Mouse (Mus musculus) myocyte (in vitro differentiated cells): ENCODE measurements at regions not wholly inside any gene's neighbourhood (a gene's known extent, or its start where the extent isn't known, plus 50 kb on each side); places are given as distances from the start of the nearest gene placed in this dataset.

Source experiments
- H3K27me3 ChIP-seq: one replicate; pipeline ENCODE4 v1.6.1; 2011; ENCODE audit not compliant: control insufficient read depth, insufficient read depth, insufficient read length
- H3K36me3 ChIP-seq: one replicate; pipeline ENCODE4 v1.6.1; 2011; ENCODE audit not compliant: control insufficient read depth, insufficient read depth
- H3K4me2 ChIP-seq: one replicate; pipeline ENCODE4 v1.6.1; 2011; ENCODE audit warnings: low read depth, control low read depth
- H3K4me3 ChIP-seq: one replicate; pipeline ENCODE4 v1.5.1; 2011; ENCODE audit warnings: mild to moderate bottlenecking, control low read depth, moderate library complexity
- H3K79me2 ChIP-seq: one replicate; pipeline ENCODE4 v1.6.1; 2011; ENCODE audit not compliant: control insufficient read depth, insufficient read depth
- H3ac ChIP-seq: one replicate; pipeline ENCODE4 v1.6.1; 2011; ENCODE audit not compliant: control insufficient read depth, insufficient read length
- CEBPB ChIP-seq: IDR thresholded peaks from 2 replicates; pipeline ENCODE4 v1.6.1; 2011; ENCODE audit warnings: mild to moderate bottlenecking, moderate library complexity; ENCODE audit not compliant: poor library complexity, insufficient read depth, severe bottlenecking
- E2F4 ChIP-seq: IDR thresholded peaks from one replicate; pipeline ENCODE4 v1.6.1; 2011; ENCODE audit warnings: mild to moderate bottlenecking, control low read depth, moderate library complexity; ENCODE audit not compliant: insufficient read depth
- MAX ChIP-seq: IDR thresholded peaks from one replicate; pipeline ENCODE4 v1.6.1; 2011; ENCODE audit warnings: low read depth, mild to moderate bottlenecking, control low read depth
- MYOD1 ChIP-seq, 3 experiments: IDR thresholded peaks; one replicate each; pipeline ENCODE4 v1.6.1; 2011; ENCODE audit warnings: control low read depth in 2 of 3, low read depth in 2 of 3, mild to moderate bottlenecking in 2 of 3, moderate library complexity in 1 of 3; ENCODE audit not compliant: insufficient read length in 2 of 3, control insufficient read depth in 1 of 3
- MYOG ChIP-seq, 3 experiments: IDR thresholded peaks; one replicate each; pipeline ENCODE4 v1.6.1; 2011; ENCODE audit warnings: control low read depth in 2 of 3, low read depth in 2 of 3, mild to moderate bottlenecking in 2 of 3; ENCODE audit not compliant: insufficient read length in 2 of 3, control insufficient read depth in 1 of 3, insufficient read depth in 1 of 3
- POLR2A ChIP-seq: IDR thresholded peaks from one replicate; pipeline ENCODE4 v1.6.1; 2011; ENCODE audit warnings: low read depth, mild to moderate bottlenecking, control low read depth, moderate library complexity; ENCODE audit not compliant: insufficient read length
- POLR2AphosphoS2 ChIP-seq: IDR thresholded peaks from one replicate; pipeline ENCODE4 v1.6.1; 2011; ENCODE audit warnings: low read depth, control low read depth; ENCODE audit not compliant: insufficient read length
- REST ChIP-seq: IDR thresholded peaks from one replicate; pipeline ENCODE4 v1.6.1; 2011; ENCODE audit warnings: mild to moderate bottlenecking, control low read depth, moderate library complexity; ENCODE audit not compliant: insufficient read depth, insufficient read length
- SRF ChIP-seq: IDR thresholded peaks from one replicate; pipeline ENCODE4 v1.6.1; 2011; ENCODE audit warnings: low read depth; ENCODE audit not compliant: control insufficient read depth, insufficient read length
- TCF12 ChIP-seq: IDR thresholded peaks from one replicate; pipeline ENCODE4 v1.6.1; 2011; ENCODE audit warnings: mild to moderate bottlenecking, control low read depth; ENCODE audit not compliant: poor library complexity, insufficient read depth, severe bottlenecking
- TCF3 ChIP-seq: IDR thresholded peaks from one replicate; pipeline ENCODE4 v1.6.1; 2011; ENCODE audit warnings: low read depth, control low read depth; ENCODE audit not compliant: insufficient read length
- USF1 ChIP-seq: IDR thresholded peaks from one replicate; pipeline ENCODE4 v1.6.1; 2011; ENCODE audit warnings: low read depth, mild to moderate bottlenecking, control low read depth, moderate library complexity

DNA sequence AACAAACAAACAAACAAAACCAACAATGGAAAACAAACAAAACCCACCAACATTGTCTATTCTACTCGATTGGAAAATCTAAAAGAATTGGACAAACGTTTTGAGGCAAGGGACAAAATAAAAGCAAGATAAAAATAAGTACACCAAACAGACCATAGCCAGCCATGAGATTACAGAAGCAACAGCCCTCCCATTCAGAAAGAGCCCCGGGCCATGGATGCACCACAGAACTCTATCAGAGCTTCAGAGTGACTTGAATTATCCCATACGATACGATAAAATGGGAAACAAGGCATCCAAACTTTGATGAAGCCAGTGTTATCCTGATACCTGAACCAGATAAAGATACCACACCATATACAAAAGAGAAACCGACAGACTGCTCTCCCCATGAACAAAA is 68.7 kb downstream of the Npepl1 start:
- H3K4me2 ChIP-seq: no peak overlapping the region
- no peaks in the 10 kb centered on the region for H3K36me3 ChIP-seq
- H3K79me2 ChIP-seq: no peaks in the 10 kb centered on the region
- peaks cover 11% of the 10 kb centered on the region for H3K27me3 ChIP-seq
- H3ac ChIP-seq: no peak overlapping the region
- H3K4me3 ChIP-seq: no peak overlapping the region
- TF ChIP-seq MAX: no peak
- TF ChIP-seq MYOD1 (IDR thresholded peaks at IDR 0.05; ENCODE audit: control insufficient read depth in 1 of 3, insufficient read length in 2 of 3, low read depth in 2 of 3): no peak
- no peak for TF ChIP-seq TCF3
- no peak for TF ChIP-seq POLR2A
- no peak for TF ChIP-seq MYOG (IDR thresholded peaks at IDR 0.05; ENCODE audit: control insufficient read depth in 1 of 3, insufficient read depth in 1 of 3, insufficient read length in 2 of 3, low read depth in 2 of 3)
- TF ChIP-seq E2F4: no peak
- TF ChIP-seq SRF: no peak
- TF ChIP-seq USF1: no peak
- TF ChIP-seq POLR2AphosphoS2: no peak
- TF ChIP-seq TCF12: no peak
- no peak for TF ChIP-seq REST

DNA sequence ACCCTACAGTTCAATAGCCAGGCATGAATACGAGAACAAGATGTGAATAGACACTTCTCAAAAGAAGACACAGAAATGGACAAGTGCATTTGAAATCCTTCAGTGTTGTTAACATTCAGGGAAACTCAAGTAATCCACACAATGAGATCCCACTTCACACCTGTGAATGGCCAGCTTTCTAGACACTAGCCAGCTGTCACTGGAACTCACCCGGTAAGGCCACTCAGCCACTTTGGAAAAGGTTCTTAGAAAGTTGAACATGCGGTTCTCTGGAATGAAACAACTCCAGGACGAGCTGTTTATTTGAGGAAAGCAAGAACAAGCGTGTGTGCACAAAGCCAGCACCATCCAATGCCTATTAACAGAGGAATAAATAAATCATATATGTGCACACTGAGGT is 74.6 kb downstream of the Npepl1 start:
- H3ac ChIP-seq: no peak overlapping the region
- H3K79me2 ChIP-seq: no peaks in the 10 kb centered on the region
- TF ChIP-seq MYOD1 (IDR thresholded peaks at IDR 0.05; ENCODE audit: control insufficient read depth in 1 of 3, insufficient read length in 2 of 3, low read depth in 2 of 3) (peak in 2 of 3 experiments; percentile 21 to 63), TCF3 (no peak), MYOG (IDR thresholded peaks at IDR 0.05; ENCODE audit: control insufficient read depth in 1 of 3, insufficient read depth in 1 of 3, insufficient read length in 2 of 3, low read depth in 2 of 3) (peak in 1 of 3 experiments; percentile 27)
- H3K27me3 ChIP-seq: peaks cover 11% of the 10 kb centered on the region
- no peak overlapping the region for H3K4me3 ChIP-seq
- no peak overlapping the region for H3K4me2 ChIP-seq
- H3K36me3 ChIP-seq: no peaks in the 10 kb centered on the region

DNA sequence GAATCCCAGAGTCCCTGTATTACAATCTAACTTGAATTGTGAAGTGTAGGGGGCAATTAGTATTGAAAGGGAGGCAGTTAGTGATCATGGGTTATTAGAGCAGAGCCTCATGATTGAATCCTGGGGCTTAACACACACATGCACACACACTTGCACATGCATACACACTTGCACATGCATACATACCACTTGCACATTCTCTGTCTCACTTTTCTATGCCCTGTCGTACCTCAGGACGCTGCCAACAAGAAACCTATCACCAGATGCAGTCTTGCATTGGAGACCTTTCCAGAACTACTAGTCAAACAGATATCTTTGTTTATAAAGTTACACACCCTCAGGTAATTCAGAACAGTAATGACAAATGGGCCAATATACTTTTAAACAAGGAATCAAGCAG is 80.9 kb downstream of the Npepl1 start:
- Histone ChIP-seq H3K4me2 (no peak overlapping the region), H3K4me3 (no peak overlapping the region), H3ac (no peak overlapping the region), H3K79me2 (no peaks in the 10 kb centered on the region), H3K27me3 (no peaks in the 10 kb centered on the region), H3K36me3 (no peaks in the 10 kb centered on the region)
- TF ChIP-seq USF1 (no peak), POLR2A (no peak), TCF12 (no peak), POLR2AphosphoS2 (no peak), MYOG (IDR thresholded peaks at IDR 0.05; ENCODE audit: control insufficient read depth in 1 of 3, insufficient read depth in 1 of 3, insufficient read length in 2 of 3, low read depth in 2 of 3) (no peak), MAX (no peak), E2F4 (no peak), TCF3 (no peak), MYOD1 (IDR thresholded peaks at IDR 0.05; ENCODE audit: control insufficient read depth in 1 of 3, insufficient read length in 2 of 3, low read depth in 2 of 3) (no peak), REST (no peak), SRF (no peak), CEBPB (no peak)

DNA sequence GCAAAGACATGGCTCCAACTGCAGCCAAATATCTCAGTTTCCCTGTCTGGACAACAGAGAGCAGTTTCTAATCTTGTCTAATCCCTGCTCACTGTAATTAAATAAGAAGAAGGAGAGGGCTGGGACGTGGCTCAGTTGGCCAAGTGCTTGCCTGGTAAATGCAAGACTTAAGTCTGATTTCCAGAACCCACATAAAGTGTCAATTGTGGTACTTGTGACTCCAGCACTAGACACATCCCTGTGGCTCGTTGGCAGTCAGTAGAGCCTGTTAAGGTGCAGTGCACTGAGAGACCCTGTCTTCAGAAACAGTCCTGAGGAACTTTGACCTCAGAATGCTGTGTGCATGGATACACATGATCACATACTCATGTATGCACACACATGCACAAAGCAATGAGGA is 81.4 kb downstream of the Npepl1 start:
- Histone ChIP-seq H3K4me3 (no peak overlapping the region), H3K27me3 (no peaks in the 10 kb centered on the region), H3K79me2 (no peaks in the 10 kb centered on the region), H3ac (no peak overlapping the region), H3K36me3 (no peaks in the 10 kb centered on the region), H3K4me2 (no peak overlapping the region)
- TF ChIP-seq TCF3: no peak
- TF ChIP-seq SRF: no peak
- no peak for TF ChIP-seq POLR2A
- no peak for TF ChIP-seq E2F4
- no peak for TF ChIP-seq MYOD1 (IDR thresholded peaks at IDR 0.05; ENCODE audit: control insufficient read depth in 1 of 3, insufficient read length in 2 of 3, low read depth in 2 of 3)
- TF ChIP-seq POLR2AphosphoS2: no peak
- TF ChIP-seq REST: no peak
- no peak for TF ChIP-seq MAX
- TF ChIP-seq USF1: no peak
- no peak for TF ChIP-seq MYOG (IDR thresholded peaks at IDR 0.05; ENCODE audit: control insufficient read depth in 1 of 3, insufficient read depth in 1 of 3, insufficient read length in 2 of 3, low read depth in 2 of 3)
- no peak for TF ChIP-seq TCF12
- no peak for TF ChIP-seq CEBPB

DNA sequence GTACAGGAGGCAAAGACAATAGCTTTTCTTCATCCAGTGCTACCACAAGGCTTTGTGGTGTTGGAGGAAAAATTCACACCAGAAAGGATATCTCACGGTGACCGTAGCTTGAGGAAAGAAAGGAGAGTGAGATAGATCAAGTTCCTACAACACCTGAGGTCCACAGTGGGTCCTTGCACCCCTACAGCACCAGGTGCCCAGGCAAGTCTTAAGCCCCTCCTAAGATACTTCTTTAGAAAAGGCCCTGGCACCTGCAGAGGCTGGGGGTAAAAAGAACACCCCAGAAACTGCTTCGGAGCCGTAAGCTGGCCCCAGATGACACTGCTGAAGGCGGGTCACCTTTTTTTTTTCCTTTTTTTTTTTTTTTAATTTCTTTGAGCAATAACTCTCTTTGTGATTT is 81.9 kb downstream of the Npepl1 start:
- Histone ChIP-seq H3K4me3 (no peak overlapping the region), H3K4me2 (no peak overlapping the region), H3K36me3 (no peaks in the 10 kb centered on the region), H3K79me2 (no peaks in the 10 kb centered on the region), H3K27me3 (no peaks in the 10 kb centered on the region), H3ac (no peak overlapping the region)
- no peak for TF ChIP-seq POLR2AphosphoS2
- TF ChIP-seq MAX: no peak
- TF ChIP-seq SRF: no peak
- no peak for TF ChIP-seq USF1
- no peak for TF ChIP-seq POLR2A
- no peak for TF ChIP-seq MYOD1 (IDR thresholded peaks at IDR 0.05; ENCODE audit: control insufficient read depth in 1 of 3, insufficient read length in 2 of 3, low read depth in 2 of 3)
- no peak for TF ChIP-seq CEBPB
- TF ChIP-seq REST: no peak
